Comparison of ENCODE assay signal across 8 mouse cellular contexts in the genomic region with DNA sequence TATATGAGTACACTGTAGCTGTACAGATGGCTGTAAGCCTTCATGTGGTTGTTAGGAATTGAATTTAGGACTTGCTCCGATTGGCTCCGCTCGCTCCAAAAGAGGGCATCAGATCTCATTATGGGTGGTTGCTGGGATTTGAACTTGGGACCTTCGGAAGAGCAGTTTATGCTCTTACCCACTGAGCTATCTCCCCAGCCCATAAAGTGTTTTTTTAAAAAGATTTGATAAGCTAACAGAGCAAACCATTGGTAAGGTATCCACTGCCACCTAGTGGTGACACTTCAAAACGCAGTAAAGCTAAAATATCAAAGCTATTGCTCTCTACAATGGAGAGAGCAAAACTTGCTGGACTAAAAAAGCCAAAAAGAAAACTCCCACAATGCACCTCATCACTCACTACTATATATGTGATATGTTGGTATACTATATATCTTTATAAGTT. TPM values are rescaled to one million over a fixed set of nuclear protein-coding genes. Genes with fewer than 3 reads are reported as not detected.
DNase-seq lines count a peak whose midpoint lies in the region; ATAC-seq and TF ChIP-seq lines count a peak whose summit lies in the region.

No protein-coding gene starts in this region.

- TF ChIP-seq CTCF in Patski (IDR thresholded peaks at IDR 0.05) = peak; percentile 66

- H3K27me3 ChIP-seq in Patski = no peaks in the 10 kb centered on the region

- in situ Hi-C loops in Patski (cut with MboI; ENCODE audit: low pct_unique_long_range_greater_than_20kb) = loop anchor here (5.0 kb wide), 1 partner anchor 100 kb away; a partner anchor contains a TSS

- intact Hi-C loops in heart, postnatal 36 days (cut with DNase I) = loop anchor here (1.0 kb wide), 2 partner anchors 58 to 96 kb away; no protein-coding TSS in a partner anchor

- DNase-seq in adrenal gland, adult (ENCODE audit: inconsistent age in 2 of 2, low spot score in 1 of 2) = peak; percentile 30 to 83
- DNase-seq in adrenal gland, adult 8-10 months = no peak
- DNase-seq in Patski (ENCODE audit: low read depth, low spot score) = no peak
- peak; percentile 85 for DNase-seq in embryo, embryonic 10 days (ENCODE audit: low spot score)
- DNase-seq in heart, postnatal 36 days = peak; percentile 49 to 68
- DNase-seq in kidney, postnatal 36 days = peak; percentile 62 to 71
- peak; percentile 79 for DNase-seq in lung, postnatal 10 days
- peak; percentile 48 to 57 for DNase-seq in right cerebral cortex, postnatal 10 days (ENCODE audit: low spot score in 2 of 2)

- CTCF ChIA-PET in Patski (lab: Charles Lee) = interaction anchor here (1.0 to 5.5 kb wide), 11 partner anchors 8 to 100 kb away, joined by 3 to 42 read pairs (median 3); a partner anchor contains a TSS

- POLR2A ChIA-PET in Patski (lab: Charles Lee) = interaction anchor here (1.5 kb wide), 1 partner anchor 15 kb away, joined by 4 read pairs; no protein-coding TSS in a partner anchor

- peak; percentile 76 for ATAC-seq in Patski

RNA-seq across cellular contexts. Expression of a gene that starts 30.0 kb away (rescaled TPM):
- under 1 TPM in 1 of 4 experiments, not detected in 3; 0.35 TPM for total RNA-seq in adrenal gland, adult 8-10 months (2022)
- polyA plus RNA-seq in Patski (2021) = not detected
- total RNA-seq in heart, postnatal 36 days (2021) = 1,000 to 10,000 TPM in 1 of 2 experiments, 100 to 1,000 TPM in 1; 760 to 1,125 TPM

RNA-seq across cellular contexts. Expression of a gene that starts 37.2 kb away (rescaled TPM):
- total RNA-seq in adrenal gland, adult 8-10 months (2022) = 10 to 100 TPM; 58.4 to 74.0 (median 63.4) TPM
- 61.1 TPM for polyA plus RNA-seq in Patski (2021)
- 10 to 100 TPM; 26.4 to 32.7 TPM for total RNA-seq in heart, postnatal 36 days (2021)

Comparison
In these comparisons a context has a peak if more than half of its experiments do, and no peak if none do; other contexts are left out.
1. DNase-seq: peak in adrenal gland, adult (2 of 2), embryo, embryonic 10 days (single experiment), heart, postnatal 36 days (2 of 2), kidney, postnatal 36 days (2 of 2), lung, postnatal 10 days (single experiment) and right cerebral cortex, postnatal 10 days (2 of 2); none in adrenal gland, adult 8-10 months (single experiment) and Patski (single experiment).
2. RNA of a gene that starts 30.0 kb away (total RNA-seq): 760 to 1,125 TPM in heart, postnatal 36 days; 0.35 TPM in adrenal gland, adult 8-10 months; every median in the first group is over 100 times any median in the second.